Mouse (Mus musculus) intestine, postnatal 0 days (tissue): ENCODE measurements around the gene St3gal4. TPM values are rescaled to one million over a fixed set of nuclear protein-coding genes. Genes with fewer than 3 reads are reported as not detected.

Experiments
- ATAC-seq: fragments of 200-750 bp; cut with Nextera tagmentation; 2 replicates; pipeline ENCODE4 v1.8.0; 2017; ENCODE audit warnings: mild to moderate bottlenecking, moderate TSS enrichment, moderate library complexity
- H3K27ac ChIP-seq: fragments of 300-500 bp; sonication (generic); 2 replicates; pipeline ENCODE4 v1.5.1; 2014; ENCODE audit warnings: mild to moderate bottlenecking, low read depth, low read length, moderate library complexity
- H3K27me3 ChIP-seq: fragments of 300-500 bp; sonication (generic); replicated peaks from 2 replicates; pipeline ENCODE4 v1.6.1; 2014; ENCODE audit warnings: low read length, mixed read lengths; ENCODE audit not compliant: control insufficient read depth, insufficient read depth
- H3K36me3 ChIP-seq: fragments of 300-500 bp; sonication (generic); 2 replicates; pipeline ENCODE4 v1.6.1; 2014; ENCODE audit warnings: mild to moderate bottlenecking, moderate library complexity; ENCODE audit not compliant: control insufficient read depth, insufficient read depth
- H3K4me1 ChIP-seq: fragments of 300-500 bp; sonication (generic); replicated peaks from 2 replicates; pipeline ENCODE4 v1.6.1; 2014; ENCODE audit warnings: antibody characterized with exemption, low read length, mixed read lengths; ENCODE audit not compliant: control insufficient read depth, insufficient read depth
- H3K4me2 ChIP-seq: fragments of 300-500 bp; sonication (generic); replicated peaks from 2 replicates; pipeline ENCODE4 v1.6.1; 2014; ENCODE audit warnings: low read depth, mild to moderate bottlenecking, moderate library complexity
- H3K4me3 ChIP-seq: fragments of 300-500 bp; sonication (generic); 2 replicates; pipeline ENCODE4 v1.5.1; 2014; ENCODE audit warnings: low read depth, low read length
- H3K9ac ChIP-seq: fragments of 300-500 bp; sonication (generic); 2 replicates; pipeline ENCODE4 v1.6.1; 2014; ENCODE audit warnings: mild to moderate bottlenecking, low read depth, low read length
- H3K9me3 ChIP-seq: fragments of 300-500 bp; sonication (generic); 2 replicates; pipeline ENCODE4 v1.6.1; 2016; ENCODE audit warnings: mixed run types; ENCODE audit not compliant: control insufficient read depth
- CTCF ChIP-seq: sonication (generic); IDR thresholded peaks from 2 replicates; pipeline ENCODE4 v1.5.1; 2016; ENCODE audit warnings: low read depth, mild to moderate bottlenecking, control low read depth, antibody characterized with exemption, moderate library complexity
- WGBS: fragments of 180-500 bp; shearing (Covaris S2); extraction: QIAGEN DNeasy Blood & Tissue Kit; methylation state at CpG from one replicate; pipeline ENCODE4 v1.1.7; 2014; 5-methylcytosine and 5-hydroxymethylcytosine counted together
- polyA plus RNA-seq: library from polyadenylated mRNA; unstranded; fragments of >200 nt; fragmentation: Nextera tagmentation; extraction: Ambion mirVana; gene quantifications from 2 replicates; pipeline ENCODE4 v1.2.1, GENCODE M21; 2015

The St3gal4 gene
- polyA plus RNA-seq, 1 experiment from 2014 or later: 242 TPM

DNA sequence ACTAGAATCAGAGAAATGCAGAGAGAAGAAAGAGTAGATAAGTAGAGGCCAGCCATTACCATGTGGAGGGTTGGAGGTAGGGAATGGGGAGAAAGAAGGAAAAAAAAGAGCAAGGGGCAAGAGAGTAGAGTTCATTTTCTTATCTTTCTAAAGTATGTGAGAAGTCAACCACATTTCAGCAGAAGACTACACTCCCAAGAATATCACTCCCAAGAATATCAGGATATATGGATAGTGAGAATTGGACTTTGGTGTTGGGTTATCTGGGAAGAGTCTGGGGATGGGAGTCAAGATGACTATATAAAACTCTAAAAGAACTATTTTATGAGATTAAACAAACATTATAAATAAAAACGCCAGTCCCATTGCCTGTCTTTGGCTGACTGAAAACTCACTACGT, 26.2 kb downstream of the St3gal4 start:
- Histone ChIP-seq H3K27ac (peak overlapping the region; percentile 71; the same call in 1 of the 2 replicates), H3K9me3 (no peaks in the 10 kb centered on the region), H3K36me3 (no peaks in the 10 kb centered on the region), H3K4me1 (0 out of 2 replicates have a peak, but pooled peaks cover 12% of the 10 kb centered on the region), H3K27me3 (no peaks in the 10 kb centered on the region), H3K4me2 (no peak overlapping the region; the same call in 1 of the 2 replicates), H3K4me3 (no peak overlapping the region), H3K9ac (no peak overlapping the region)
- ATAC-seq: peak; percentile 67
- 53% methylated on average over 2 of the region's 2 CpGs for WGBS
- TF ChIP-seq CTCF: no peak

DNA sequence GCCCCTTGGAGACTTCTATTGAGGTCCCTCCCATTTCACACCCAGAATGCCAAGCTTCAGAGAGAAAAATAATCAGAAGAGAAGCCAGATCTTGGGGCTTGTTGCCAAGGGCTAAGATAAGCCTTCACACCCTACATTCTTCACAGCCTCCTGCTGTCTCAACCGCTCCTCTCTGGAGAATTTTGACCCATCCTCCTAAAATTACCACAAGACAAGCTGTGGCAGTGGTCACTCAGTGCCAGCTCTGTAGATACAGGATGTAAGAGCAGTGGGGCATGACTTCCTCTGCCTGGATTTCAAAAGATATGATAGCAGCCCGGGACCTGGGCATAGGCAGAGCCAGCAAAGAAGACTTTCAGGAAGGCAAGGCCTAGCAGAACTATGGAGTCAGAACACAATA, 57.6 kb downstream of the St3gal4 start:
- no peaks in the 10 kb centered on the region for H3K27me3 ChIP-seq
- TF ChIP-seq CTCF: no peak
- no peak overlapping the region for H3K4me2 ChIP-seq
- H3K36me3 ChIP-seq: peaks cover 4% of the 10 kb centered on the region; the same call in 1 of the 2 replicates
- H3K27ac ChIP-seq: no peak overlapping the region
- no peak overlapping the region for H3K9ac ChIP-seq
- H3K9me3 ChIP-seq: no peaks in the 10 kb centered on the region
- 57% methylated on average over 2 of the region's 2 CpGs for WGBS
- H3K4me1 ChIP-seq: peaks cover 5% of the 10 kb centered on the region; the same call in 1 of the 2 replicates
- no peak for ATAC-seq
- H3K4me3 ChIP-seq: no peak overlapping the region

GRCm38 (mm10) chr9:35059881-35060280, 59.2 kb downstream of the St3gal4 start:
- no peaks in the 10 kb centered on the region for H3K27me3 ChIP-seq
- ATAC-seq: no peak
- H3K4me1 ChIP-seq: peaks cover 5% of the 10 kb centered on the region; the same call in 1 of the 2 replicates
- H3K4me3 ChIP-seq: no peak overlapping the region
- H3K36me3 ChIP-seq: peaks cover 12% of the 10 kb centered on the region; the same call in 1 of the 2 replicates
- no peaks in the 10 kb centered on the region for H3K9me3 ChIP-seq
- 0 out of 2 replicates have a peak, but pooled peaks have one; percentile 24 for TF ChIP-seq CTCF
- no peak overlapping the region for H3K9ac ChIP-seq
- WGBS: 66% methylated on average over 5 of the region's 5 CpGs
- H3K4me2 ChIP-seq: no peak overlapping the region
- H3K27ac ChIP-seq: no peak overlapping the region

DNA sequence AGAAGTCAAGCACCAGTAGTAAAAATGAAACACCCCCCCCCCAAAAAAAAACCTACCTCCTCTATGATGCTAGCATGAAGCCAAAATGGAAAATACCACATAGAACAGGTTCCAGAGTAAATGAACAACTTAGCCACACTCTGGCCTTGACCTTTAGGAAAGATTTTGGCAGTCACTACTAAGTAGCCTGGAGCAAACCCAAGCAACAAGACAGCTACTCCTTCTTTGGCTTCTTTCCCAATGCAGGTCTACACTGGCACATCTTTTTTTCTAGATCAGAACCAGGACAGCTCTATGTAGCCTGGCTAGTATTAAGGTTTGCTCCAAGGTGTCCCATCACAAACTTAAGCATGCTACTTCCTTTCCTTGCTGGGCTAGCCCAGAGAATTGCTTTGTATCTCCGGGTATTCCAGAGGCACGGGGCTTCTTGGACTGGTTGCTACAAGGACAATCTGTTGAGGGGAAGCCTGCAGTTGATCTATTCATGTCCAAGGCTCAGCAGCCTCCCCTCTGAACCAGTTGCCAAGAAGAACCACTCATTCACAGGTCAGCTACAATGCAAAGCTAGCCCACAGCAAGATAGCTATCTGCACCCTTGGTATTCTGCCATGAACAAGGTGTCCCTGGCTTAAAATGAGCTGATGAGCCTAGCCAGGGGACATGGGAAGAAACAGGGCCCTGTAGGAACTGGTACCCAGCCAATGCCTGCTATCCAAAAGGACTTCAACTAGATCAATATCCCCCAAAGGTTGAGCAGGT, 60.3 kb downstream of the St3gal4 start:
- H3K4me1 ChIP-seq: peaks cover 5% of the 10 kb centered on the region; the same call in 1 of the 2 replicates
- TF ChIP-seq CTCF: no peak
- no peaks in the 10 kb centered on the region for H3K9me3 ChIP-seq
- H3K27me3 ChIP-seq: no peaks in the 10 kb centered on the region
- H3K27ac ChIP-seq: no peak overlapping the region
- 88% methylated on average over 2 of the region's 2 CpGs for WGBS
- peaks cover 23% of the 10 kb centered on the region for H3K36me3 ChIP-seq
- no peak overlapping the region for H3K9ac ChIP-seq
- no peak overlapping the region for H3K4me2 ChIP-seq
- ATAC-seq: no peak
- H3K4me3 ChIP-seq: no peak overlapping the region

DNA sequence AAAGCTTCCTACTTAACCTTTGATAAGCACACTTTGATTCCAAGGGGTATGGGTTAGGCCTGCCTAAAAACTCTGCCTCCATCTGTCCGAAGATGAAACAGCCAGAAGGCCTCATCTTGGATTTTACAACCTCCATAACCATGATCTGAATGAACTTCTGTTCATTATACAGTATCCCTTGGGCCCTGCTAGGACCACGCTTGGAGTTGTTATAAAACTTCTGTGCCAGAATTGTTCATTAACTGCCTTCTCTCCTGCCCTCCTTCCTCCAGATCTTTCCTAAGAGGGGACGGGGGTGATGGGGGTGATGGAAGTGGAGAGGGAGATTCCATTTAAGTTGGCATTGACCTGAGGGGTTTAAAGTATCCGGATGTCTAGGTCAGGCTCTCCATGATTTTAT, 60.9 kb downstream of the St3gal4 start:
- no peak for TF ChIP-seq CTCF
- no peak for ATAC-seq
- Histone ChIP-seq H3K9ac (no peak overlapping the region), H3K4me1 (peaks cover 5% of the 10 kb centered on the region; the same call in 1 of the 2 replicates), H3K36me3 (peaks cover 28% of the 10 kb centered on the region), H3K27ac (no peak overlapping the region), H3K4me3 (no peak overlapping the region), H3K4me2 (no peak overlapping the region), H3K9me3 (no peaks in the 10 kb centered on the region), H3K27me3 (no peaks in the 10 kb centered on the region)
- WGBS: 67% methylated on average over 4 of the region's 4 CpGs

- Histone ChIP-seq H3K27me3 (no peaks in the 10 kb centered on the region), H3K36me3 (peaks cover 33% of the 10 kb centered on the region), H3K4me3 (no peak overlapping the region), H3K9ac (no peak overlapping the region), H3K4me1 (peaks cover 5% of the 10 kb centered on the region; the same call in 1 of the 2 replicates), H3K4me2 (no peak overlapping the region), H3K27ac (no peak overlapping the region), H3K9me3 (no peaks in the 10 kb centered on the region)
- WGBS: 76% methylated on average over 6 of the region's 6 CpGs
- ATAC-seq: no peak
- TF ChIP-seq CTCF: no peak
Measured at GRCm38 (mm10) chr9:35057631-35058030, 61.4 kb downstream of the St3gal4 start.
